Mouse (Mus musculus) CH12.LX (cell line): ENCODE measurements around the gene Erich2. TPM values are rescaled to one million over a fixed set of nuclear protein-coding genes. Genes with fewer than 3 reads are reported as not detected.
A peak's percentile ranks its signal among the peaks of the same experiment; 100 is the strongest.

Experiments used
- DNase-seq: peaks from one replicate; pipeline ENCODE4 v3.0.0-alpha.2; 2013; ENCODE audit errors: extremely low read depth
- H3K27ac ChIP-seq: 2 replicates; pipeline ENCODE4 v1.5.1; 2012; ENCODE audit warnings: low read depth, mild to moderate bottlenecking, control low read depth, moderate library complexity; ENCODE audit not compliant: insufficient read depth
- H3K27me3 ChIP-seq: replicated peaks from 2 replicates; pipeline ENCODE3; 2012; ENCODE audit warnings: inconsistent platforms
- H3K36me3 ChIP-seq, 2 experiments: replicated peaks in 1 of 2; 2 replicates each; pipeline versions ENCODE3 to v1.6.1; 2012; ENCODE audit warnings: inconsistent platforms in 1 of 2, low read length in 1 of 2, mild to moderate bottlenecking in 1 of 2, mixed read lengths in 1 of 2, moderate library complexity in 1 of 2; ENCODE audit not compliant: control insufficient read depth in 1 of 2, insufficient read depth in 1 of 2
- H3K4me1 ChIP-seq, 2 experiments: 2 replicates each; pipeline ENCODE4 v1.6.1; 2012; ENCODE audit warnings: inconsistent platforms in 1 of 2, moderate library complexity in 1 of 2; ENCODE audit not compliant: insufficient read depth in 2 of 2, control insufficient read depth in 1 of 2
- H3K4me2 ChIP-seq: 2 replicates; pipeline ENCODE4 v1.6.1; 2012; ENCODE audit warnings: low read depth, mild to moderate bottlenecking, control low read depth; ENCODE audit not compliant: poor library complexity, insufficient read depth, severe bottlenecking
- H3K4me3 ChIP-seq, 3 experiments: fragments of 150-350 bp in 1 of 3; sonication (generic) in 1 of 3; replicated peaks in 1 of 3; 2 replicates each; pipeline versions ENCODE3 to v1.5.1; 2011 to 2012; ENCODE audit warnings: low read depth in 2 of 3, low read length in 2 of 3, mild to moderate bottlenecking in 2 of 3, moderate library complexity in 2 of 3, control low read depth in 1 of 3, improper control_type of control experiment in 1 of 3, inconsistent platforms in 1 of 3, mixed read lengths in 1 of 3; ENCODE audit not compliant: poor library complexity in 1 of 3
- H3K79me2 ChIP-seq: replicated peaks from 2 replicates; pipeline ENCODE4 v1.6.1; 2012; ENCODE audit warnings: mild to moderate bottlenecking, moderate library complexity; ENCODE audit not compliant: control insufficient read depth, poor library complexity, insufficient read depth, severe bottlenecking; ENCODE audit errors: extremely low read depth
- H3K9ac ChIP-seq: 2 replicates; pipeline ENCODE4 v1.6.1; 2012; ENCODE audit warnings: low read depth, mild to moderate bottlenecking, control low read depth, moderate library complexity; ENCODE audit not compliant: insufficient read depth
- H3K9me3 ChIP-seq: replicated peaks from 2 replicates; pipeline ENCODE3; 2012; ENCODE audit warnings: low read length, inconsistent platforms, mixed read lengths
- BHLHE40 ChIP-seq: IDR thresholded peaks from 2 replicates; pipeline ENCODE4 v1.6.1; 2011; ENCODE audit warnings: mild to moderate bottlenecking, low read depth, low read length, improper control_type of control experiment
- CHD1 ChIP-seq: IDR thresholded peaks from 2 replicates; pipeline ENCODE4 v1.6.1; 2012; ENCODE audit warnings: low read depth, low read length, improper control_type of control experiment, inconsistent platforms
- CHD2 ChIP-seq: IDR thresholded peaks from 2 replicates; pipeline ENCODE4 v1.6.1; 2011; ENCODE audit warnings: low read length, improper control_type of control experiment
- ELF1 ChIP-seq: IDR thresholded peaks from 2 replicates; pipeline ENCODE4 v1.6.1; 2014; ENCODE audit warnings: low read depth, mild to moderate bottlenecking, inconsistent platforms, low read length, improper control_type of control experiment
- ETS1 ChIP-seq: conservative IDR thresholded peaks from 2 replicates; pipeline ENCODE4 v1.6.1; 2012; ENCODE audit warnings: low read depth, mild to moderate bottlenecking, inconsistent platforms, low read length, improper control_type of control experiment, moderate library complexity
- HCFC1 ChIP-seq: IDR thresholded peaks from 2 replicates; pipeline ENCODE4 v1.6.1; 2012; ENCODE audit warnings: low read depth, mild to moderate bottlenecking, inconsistent platforms, low read length, improper control_type of control experiment
- IRF4 ChIP-seq: IDR thresholded peaks from 2 replicates; pipeline ENCODE4 v1.6.1; 2014; ENCODE audit warnings: low read depth, mild to moderate bottlenecking, inconsistent platforms, low read length, improper control_type of control experiment
- JUN ChIP-seq: IDR thresholded peaks from 2 replicates; pipeline ENCODE4 v1.6.1; 2011; ENCODE audit warnings: low read depth, mild to moderate bottlenecking, low read length, improper control_type of control experiment, moderate library complexity; ENCODE audit not compliant: insufficient read depth
- MAX ChIP-seq: IDR thresholded peaks from 2 replicates; pipeline ENCODE4 v1.6.1; 2011; ENCODE audit warnings: low read length, improper control_type of control experiment
- MAZ ChIP-seq: IDR thresholded peaks from 2 replicates; pipeline ENCODE4 v1.6.1; 2012; ENCODE audit warnings: low read depth, mild to moderate bottlenecking, inconsistent platforms, low read length, improper control_type of control experiment, moderate library complexity
- MEF2A ChIP-seq: IDR thresholded peaks from 2 replicates; pipeline ENCODE4 v1.6.1; 2014; ENCODE audit warnings: low read depth, mild to moderate bottlenecking, inconsistent platforms, low read length, improper control_type of control experiment, borderline replicate concordance
- MXI1 ChIP-seq: IDR thresholded peaks from 2 replicates; pipeline ENCODE4 v1.6.1; 2011; ENCODE audit warnings: mild to moderate bottlenecking, low read depth, low read length, improper control_type of control experiment
- NELFE ChIP-seq: IDR thresholded peaks from 2 replicates; pipeline ENCODE4 v1.6.1; 2011; ENCODE audit warnings: low read depth, low read length, improper control_type of control experiment
- PAX5 ChIP-seq: IDR thresholded peaks from 2 replicates; pipeline ENCODE4 v1.6.1; 2012; ENCODE audit warnings: low read length, inconsistent platforms, mixed read lengths
- RAD21 ChIP-seq: IDR thresholded peaks from 2 replicates; pipeline ENCODE4 v1.6.1; 2011; ENCODE audit warnings: low read depth, mild to moderate bottlenecking, low read length, improper control_type of control experiment, moderate library complexity
- RCOR1 ChIP-seq: conservative IDR thresholded peaks from 2 replicates; pipeline ENCODE4 v1.6.1; 2012; ENCODE audit warnings: low read depth, mild to moderate bottlenecking, inconsistent platforms, low read length, improper control_type of control experiment
- SMC3 ChIP-seq: IDR thresholded peaks from 2 replicates; pipeline ENCODE4 v1.6.1; 2011; ENCODE audit warnings: low read depth, low read length, improper control_type of control experiment
- TBP ChIP-seq: conservative IDR thresholded peaks from 2 replicates; pipeline ENCODE4 v1.6.1; 2011; ENCODE audit warnings: low read depth, low read length, improper control_type of control experiment
- TCF12 ChIP-seq: IDR thresholded peaks from 2 replicates; pipeline ENCODE4 v1.6.1; 2014; ENCODE audit warnings: low read depth, mild to moderate bottlenecking, inconsistent platforms, low read length, improper control_type of control experiment
- USF1 ChIP-seq: IDR thresholded peaks from 2 replicates; pipeline ENCODE4 v1.6.1; 2014; ENCODE audit warnings: low read depth, mild to moderate bottlenecking, inconsistent platforms, low read length, improper control_type of control experiment
- ZC3H11A ChIP-seq: IDR thresholded peaks from 2 replicates; pipeline ENCODE4 v1.6.1; 2012; ENCODE audit warnings: low read depth, mild to moderate bottlenecking, inconsistent platforms, low read length, improper control_type of control experiment
- ZKSCAN1 ChIP-seq: IDR thresholded peaks from 2 replicates; pipeline ENCODE4 v1.6.1; 2012; ENCODE audit warnings: low read depth, inconsistent platforms, low read length, improper control_type of control experiment, borderline replicate concordance
- ZMIZ1 ChIP-seq: IDR thresholded peaks from 2 replicates; pipeline ENCODE4 v1.6.1; 2012; ENCODE audit warnings: low read depth, mild to moderate bottlenecking, inconsistent platforms, low read length, improper control_type of control experiment
- dilution Hi-C: fragments of 300-500 bp; cut with MboI; formaldehyde crosslinking; loops from 2 replicates; pipeline ENCODE4 v1.14.3; 2020; ENCODE audit warnings: low sequenced_read_pairs; ENCODE audit not compliant: extremely low pct_unique_long_range_greater_than_20kb, extremely low pct_ligation_motif_present
- in situ Hi-C: fragments of 300-500 bp; cut with MboI; formaldehyde crosslinking; loops from 3 replicates; pipeline ENCODE4 v1.14.3; 2019; ENCODE audit warnings: low sequenced_read_pairs, low pct_ligation_motif_present, low pct_unique_long_range_greater_than_20kb, mixed read lengths
- polyA plus RNA-seq: library from polyadenylated mRNA; unstranded; fragments of >175 nt; gene quantifications from 2 replicates; pipeline ENCODE4 v1.2.1, GENCODE M21; 2012; ENCODE audit warnings: low read depth; ENCODE audit not compliant: insufficient read length
- total RNA-seq, 2 experiments: library from RNA; depleted of rRNA; stranded (reverse); fragments of 300-350 nt in 1 of 2; fragments of >200 nt in 1 of 2; gene quantifications; 2 replicates each; pipeline ENCODE4 v1.2.3; 2012 to 2014

Erich2 gene
- total and polyA plus RNA-seq, 3 experiments: 0.24 TPM; not detected in 2

GRCm38 (mm10) chr2:70565651-70566602, 57.3 kb downstream of the Erich2 start:
- Histone ChIP-seq H3K9me3 (peaks cover 17% of the 10 kb centered on the region), H3K36me3 (no peaks in the 10 kb centered on the region), H3K79me2 (no peaks in the 10 kb centered on the region), H3K27me3 (peaks cover 38% of the 10 kb centered on the region), H3K4me1 (peaks cover 2 to 15% of the 10 kb centered on the region in 2 experiments; a peak in 3 of 4 replicates), H3K9ac (no peak overlapping the region), H3K27ac (no peak overlapping the region), H3K4me2 (no peak overlapping the region), H3K4me3 (no peak overlapping the region)
- dilution Hi-C loops: no loop called here
- in situ Hi-C loops: loop anchor here (10.0 to 25.0 kb wide), 2 partner anchors 341 to 429 kb away; no protein-coding TSS in a partner anchor
- no peak for DNase-seq
- TF ChIP-seq SMC3 (no peak), MXI1 (no peak), MAX (no peak), IRF4 (no peak), MEF2A (no peak), USF1 (no peak), MAZ (no peak), ZMIZ1 (no peak), NELFE (no peak), ZC3H11A (no peak), PAX5 (no peak), JUN (no peak), CHD1 (no peak), ETS1 (no peak), TBP (no peak), BHLHE40 (no peak)

DNA sequence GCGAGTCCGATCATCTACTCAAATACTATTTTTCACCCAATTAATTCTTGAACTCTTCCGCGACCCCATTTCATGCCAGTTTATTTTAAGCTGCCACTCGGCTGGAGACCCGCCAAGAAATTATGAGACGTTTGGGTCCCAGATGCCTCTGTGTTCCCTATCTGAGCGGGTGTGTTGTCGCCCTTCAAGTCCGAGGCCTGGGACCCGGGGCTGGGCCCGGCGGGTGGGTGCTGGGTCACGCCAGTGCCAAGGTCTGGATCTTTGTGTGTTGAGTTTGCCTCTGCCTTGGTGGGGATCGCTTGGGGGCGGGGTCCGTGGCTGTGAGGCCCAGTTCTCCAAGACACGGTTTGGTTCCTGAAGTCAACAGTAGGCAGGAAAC, 58.0 kb downstream of the Erich2 start:
- DNase-seq: no peak
- no peak overlapping the region for H3K4me3 ChIP-seq
- dilution Hi-C loops: no loop called here
- TF ChIP-seq HCFC1 (no peak), RCOR1 (no peak), TCF12 (no peak), JUN (no peak), ZKSCAN1 (no peak), ELF1 (no peak), RAD21 (no peak), CHD2 (no peak), BHLHE40 (no peak), SMC3 (no peak), TBP (no peak)
- no peak overlapping the region for H3K27ac ChIP-seq
- H3K9me3 ChIP-seq: peaks cover 17% of the 10 kb centered on the region
- no peaks in the 10 kb centered on the region for H3K36me3 ChIP-seq
- in situ Hi-C loops: loop anchor here (10.0 to 25.0 kb wide), 2 partner anchors 342 to 429 kb away; no protein-coding TSS in a partner anchor
- H3K4me2 ChIP-seq: 0 out of 2 replicates have a peak overlapping the region, but pooled peaks have one; percentile 4
- H3K9ac ChIP-seq: no peak overlapping the region
- no peaks in the 10 kb centered on the region for H3K79me2 ChIP-seq
- H3K4me1 ChIP-seq: peaks cover 2 to 15% of the 10 kb centered on the region in 2 experiments; a peak in 3 of 4 replicates
- peaks cover 40% of the 10 kb centered on the region for H3K27me3 ChIP-seq
